Mouse (Mus musculus): Measurements from ENCODE around the gene P3h3.

DNA sequence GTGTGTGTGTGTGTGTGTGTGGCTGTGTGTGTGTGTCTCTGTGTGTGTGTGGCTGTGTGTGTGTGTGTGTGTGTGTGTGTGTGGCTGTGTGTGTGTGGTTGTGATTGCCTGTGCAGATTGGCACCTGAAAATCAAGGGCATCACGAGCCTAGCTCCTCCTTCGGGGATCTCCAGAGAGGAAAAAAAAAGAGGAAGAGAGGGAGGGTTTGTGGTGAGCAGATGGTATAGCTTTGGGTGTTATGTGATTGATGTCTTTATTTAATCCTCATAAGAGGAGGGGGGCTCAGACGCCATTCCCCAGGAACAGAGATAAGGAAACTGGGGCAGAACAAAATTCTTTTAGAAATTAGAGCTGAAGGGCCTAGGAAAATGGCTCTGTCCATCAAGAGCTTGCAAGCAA, 40.8 kb upstream of the P3h3 start:
- TF ChIP-seq GATA1 (IDR thresholded peaks at IDR 0.05; ENCODE audit: low read length) (no peak), TAL1 (IDR thresholded peaks at IDR 0.05; ENCODE audit: low read length) (no peak)
